Mouse (Mus musculus): Measurements from ENCODE around the gene Tlk2. TPM values are rescaled to one million over a fixed set of nuclear protein-coding genes. Genes with fewer than 3 reads are reported as not detected.
A peak's percentile ranks its signal among the peaks of the same experiment; 100 is the strongest.

Gene Tlk2
- polyA plus RNA-seq, 1 experiment from 2014 or later, result 21.5 TPM

GRCm38 (mm10) chr11:105234501-105234900, 55.9 kb downstream of the Tlk2 start:
- WGBS, result 90% methylated on average over 2 of the region's 2 CpGs
- Histone ChIP-seq H3K9me3 (no peaks in the 10 kb centered on the region), H3K27ac (no peak overlapping the region), H3K4me3 (no peak overlapping the region), H3K4me1 (no peaks in the 10 kb centered on the region; the same call in 1 of the 2 replicates), H3K9ac (no peak overlapping the region), H3K27me3 (no peaks in the 10 kb centered on the region), H3K36me3 (peaks cover 24% of the 10 kb centered on the region), H3K4me2 (replicated peaks) (no peak overlapping the region)
- ATAC-seq (ENCODE audit: low FRiP score, low read depth), result no peak

- Histone ChIP-seq H3K27me3 (no peaks in the 10 kb centered on the region), H3K4me2 (replicated peaks) (no peak overlapping the region), H3K36me3 (peaks cover 40% of the 10 kb centered on the region), H3K4me3 (no peak overlapping the region), H3K9ac (no peak overlapping the region), H3K27ac (no peak overlapping the region), H3K9me3 (no peaks in the 10 kb centered on the region), H3K4me1 (no peaks in the 10 kb centered on the region)
- ATAC-seq (ENCODE audit: low FRiP score, low read depth), result no peak
Measured at GRCm38 (mm10) chr11:105240991-105241390, 62.4 kb downstream of the Tlk2 start.

GRCm38 (mm10) chr11:105246369-105246768, 67.8 kb downstream of the Tlk2 start:
- ATAC-seq (ENCODE audit: low FRiP score, low read depth), result no peak
- Histone ChIP-seq H3K36me3 (peaks cover 81% of the 10 kb centered on the region), H3K27me3 (no peaks in the 10 kb centered on the region), H3K4me1 (no peaks in the 10 kb centered on the region), H3K9me3 (no peaks in the 10 kb centered on the region), H3K4me3 (no peak overlapping the region), H3K27ac (no peak overlapping the region), H3K9ac (no peak overlapping the region), H3K4me2 (replicated peaks) (no peak overlapping the region)
- WGBS, result 93% methylated on average over 1 of the region's 1 CpGs

GRCm38 (mm10) chr11:105246785-105247184, 68.2 kb downstream of the Tlk2 start:
- H3K27ac ChIP-seq, result no peak overlapping the region
- no peaks in the 10 kb centered on the region for H3K27me3 ChIP-seq
- H3K4me1 ChIP-seq, result no peaks in the 10 kb centered on the region
- 94% methylated on average over 6 of the region's 6 CpGs for WGBS
- H3K4me2 ChIP-seq (replicated peaks), result no peak overlapping the region
- ATAC-seq (ENCODE audit: low FRiP score, low read depth), result no peak
- H3K4me3 ChIP-seq, result no peak overlapping the region
- H3K9ac ChIP-seq, result no peak overlapping the region
- no peaks in the 10 kb centered on the region for H3K9me3 ChIP-seq
- peaks cover 80% of the 10 kb centered on the region for H3K36me3 ChIP-seq

- Histone ChIP-seq H3K4me3 (no peak overlapping the region), H3K36me3 (peaks cover 75% of the 10 kb centered on the region), H3K27ac (no peak overlapping the region), H3K4me2 (replicated peaks) (no peak overlapping the region), H3K9me3 (no peaks in the 10 kb centered on the region), H3K9ac (no peak overlapping the region), H3K27me3 (no peaks in the 10 kb centered on the region), H3K4me1 (no peaks in the 10 kb centered on the region)
- WGBS, result 95% methylated on average over 5 of the region's 5 CpGs
- no peak for ATAC-seq (ENCODE audit: low FRiP score, low read depth)
Measured at GRCm38 (mm10) chr11:105247321-105247720, 68.7 kb downstream of the Tlk2 start.

GRCm38 (mm10) chr11:105259733-105260132, 81.1 kb downstream of the Tlk2 start:
- H3K4me2 ChIP-seq (replicated peaks), result no peak overlapping the region
- H3K4me3 ChIP-seq, result no peak overlapping the region
- 52% methylated on average over 3 of the region's 3 CpGs for WGBS
- H3K36me3 ChIP-seq, result peaks cover 58% of the 10 kb centered on the region
- H3K9ac ChIP-seq, result no peak overlapping the region
- ATAC-seq (ENCODE audit: low FRiP score, low read depth), result no peak
- H3K9me3 ChIP-seq, result no peaks in the 10 kb centered on the region
- no peaks in the 10 kb centered on the region for H3K27me3 ChIP-seq
- no peak overlapping the region for H3K27ac ChIP-seq
- peaks cover 19% of the 10 kb centered on the region for H3K4me1 ChIP-seq

- 70% methylated on average over 5 of the region's 5 CpGs for WGBS
- H3K36me3 ChIP-seq, result peaks cover 50% of the 10 kb centered on the region
- peaks cover 19% of the 10 kb centered on the region for H3K4me1 ChIP-seq
- H3K27me3 ChIP-seq, result no peaks in the 10 kb centered on the region
- no peaks in the 10 kb centered on the region for H3K9me3 ChIP-seq
- H3K9ac ChIP-seq, result no peak overlapping the region
- no peak overlapping the region for H3K4me2 ChIP-seq (replicated peaks)
- no peak overlapping the region for H3K4me3 ChIP-seq
- peak overlapping the region; percentile 7; the same call in 1 of the 2 replicates for H3K27ac ChIP-seq
- ATAC-seq (ENCODE audit: low FRiP score, low read depth), result no peak
Measured at GRCm38 (mm10) chr11:105261116-105261515, 82.5 kb downstream of the Tlk2 start.

- Histone ChIP-seq H3K27ac (peak overlapping the region; percentile 71; the same call in 1 of the 2 replicates), H3K4me3 (no peak overlapping the region), H3K9ac (no peak overlapping the region), H3K36me3 (peaks cover 52% of the 10 kb centered on the region), H3K4me2 (replicated peaks) (no peak overlapping the region), H3K9me3 (no peaks in the 10 kb centered on the region), H3K27me3 (no peaks in the 10 kb centered on the region), H3K4me1 (peaks cover 19% of the 10 kb centered on the region)
- WGBS, result 52% methylated on average over 4 of the region's 4 CpGs
- peak; percentile 76; the same call in 1 of the 2 replicates for ATAC-seq (ENCODE audit: low FRiP score, low read depth)
Measured at GRCm38 (mm10) chr11:105261601-105262351, 83.2 kb downstream of the Tlk2 start.

- Histone ChIP-seq H3K27me3 (no peaks in the 10 kb centered on the region), H3K4me1 (peaks cover 19% of the 10 kb centered on the region), H3K27ac (no peak overlapping the region), H3K9ac (no peak overlapping the region), H3K9me3 (no peaks in the 10 kb centered on the region), H3K4me3 (no peak overlapping the region), H3K36me3 (peaks cover 56% of the 10 kb centered on the region), H3K4me2 (replicated peaks) (no peak overlapping the region)
- no peak for ATAC-seq (ENCODE audit: low FRiP score, low read depth)
Measured at GRCm38 (mm10) chr11:105264506-105264905, 85.9 kb downstream of the Tlk2 start.

- WGBS, result 86% methylated on average over 3 of the region's 3 CpGs
- Histone ChIP-seq H3K36me3 (peaks cover 54% of the 10 kb centered on the region), H3K4me3 (no peak overlapping the region), H3K27ac (no peak overlapping the region), H3K27me3 (no peaks in the 10 kb centered on the region), H3K4me1 (peaks cover 19% of the 10 kb centered on the region), H3K4me2 (replicated peaks) (no peak overlapping the region), H3K9ac (no peak overlapping the region), H3K9me3 (no peaks in the 10 kb centered on the region)
- no peak for ATAC-seq (ENCODE audit: low FRiP score, low read depth)
Measured at GRCm38 (mm10) chr11:105264988-105265387, 86.4 kb downstream of the Tlk2 start.

- Histone ChIP-seq H3K36me3 (peaks cover 69% of the 10 kb centered on the region), H3K9ac (no peak overlapping the region), H3K9me3 (no peaks in the 10 kb centered on the region), H3K4me2 (replicated peaks) (no peak overlapping the region), H3K27ac (no peak overlapping the region), H3K27me3 (no peaks in the 10 kb centered on the region), H3K4me3 (no peak overlapping the region), H3K4me1 (no peaks in the 10 kb centered on the region)
- 14% methylated on average over 2 of the region's 2 CpGs for WGBS
- ATAC-seq (ENCODE audit: low FRiP score, low read depth), result no peak
Measured at GRCm38 (mm10) chr11:105270155-105270554, 91.5 kb downstream of the Tlk2 start.

GRCm38 (mm10) chr11:105280456-105280855, 101.8 kb downstream of the Tlk2 start:
- H3K27me3 ChIP-seq, result no peaks in the 10 kb centered on the region
- H3K4me1 ChIP-seq, result peaks cover 44% of the 10 kb centered on the region
- 73% methylated on average over 6 of the region's 6 CpGs for WGBS
- H3K9me3 ChIP-seq, result no peaks in the 10 kb centered on the region
- H3K36me3 ChIP-seq, result peaks cover 68% of the 10 kb centered on the region
- H3K9ac ChIP-seq, result no peak overlapping the region
- H3K4me3 ChIP-seq, result no peak overlapping the region
- ATAC-seq (ENCODE audit: low FRiP score, low read depth), result no peak
- H3K4me2 ChIP-seq (replicated peaks), result no peak overlapping the region
- H3K27ac ChIP-seq, result no peak overlapping the region

GRCm38 (mm10) chr11:105281291-105281690, 102.7 kb downstream of the Tlk2 start:
- Histone ChIP-seq H3K4me1 (peaks cover 52% of the 10 kb centered on the region), H3K9me3 (no peaks in the 10 kb centered on the region), H3K27me3 (no peaks in the 10 kb centered on the region), H3K36me3 (peaks cover 67% of the 10 kb centered on the region), H3K9ac (no peak overlapping the region), H3K4me3 (no peak overlapping the region), H3K4me2 (replicated peaks) (no peak overlapping the region), H3K27ac (no peak overlapping the region)
- ATAC-seq (ENCODE audit: low FRiP score, low read depth), result no peak
- WGBS, result 77% methylated on average over 7 of the region's 7 CpGs
